Mouse (Mus musculus) ES-E14 (cell line): ENCODE measurements around the gene Gm5414.

ENCODE experiments used
- CHD2 ChIP-seq: IDR thresholded peaks from 2 replicates; pipeline ENCODE4 v1.6.1; 2014; ENCODE audit warnings: mild to moderate bottlenecking, low read depth, low read length, inconsistent platforms
- HCFC1 ChIP-seq: IDR thresholded peaks from 2 replicates; pipeline ENCODE4 v1.6.1; 2012; ENCODE audit warnings: low read length, inconsistent platforms, borderline replicate concordance; ENCODE audit not compliant: insufficient read depth
- MAFK ChIP-seq: IDR thresholded peaks from 2 replicates; pipeline ENCODE4 v1.6.1; 2014; ENCODE audit warnings: mild to moderate bottlenecking, low read depth, low read length, inconsistent platforms; ENCODE audit not compliant: insufficient read depth
- ZC3H11A ChIP-seq: IDR thresholded peaks from 2 replicates; pipeline ENCODE4 v1.6.1; 2012; ENCODE audit warnings: low read depth, mild to moderate bottlenecking, inconsistent platforms, low read length, borderline replicate concordance
- ZNF384 ChIP-seq: IDR thresholded peaks from 2 replicates; pipeline ENCODE4 v1.6.1; 2012; ENCODE audit warnings: low read depth, low read length, inconsistent platforms

DNA sequence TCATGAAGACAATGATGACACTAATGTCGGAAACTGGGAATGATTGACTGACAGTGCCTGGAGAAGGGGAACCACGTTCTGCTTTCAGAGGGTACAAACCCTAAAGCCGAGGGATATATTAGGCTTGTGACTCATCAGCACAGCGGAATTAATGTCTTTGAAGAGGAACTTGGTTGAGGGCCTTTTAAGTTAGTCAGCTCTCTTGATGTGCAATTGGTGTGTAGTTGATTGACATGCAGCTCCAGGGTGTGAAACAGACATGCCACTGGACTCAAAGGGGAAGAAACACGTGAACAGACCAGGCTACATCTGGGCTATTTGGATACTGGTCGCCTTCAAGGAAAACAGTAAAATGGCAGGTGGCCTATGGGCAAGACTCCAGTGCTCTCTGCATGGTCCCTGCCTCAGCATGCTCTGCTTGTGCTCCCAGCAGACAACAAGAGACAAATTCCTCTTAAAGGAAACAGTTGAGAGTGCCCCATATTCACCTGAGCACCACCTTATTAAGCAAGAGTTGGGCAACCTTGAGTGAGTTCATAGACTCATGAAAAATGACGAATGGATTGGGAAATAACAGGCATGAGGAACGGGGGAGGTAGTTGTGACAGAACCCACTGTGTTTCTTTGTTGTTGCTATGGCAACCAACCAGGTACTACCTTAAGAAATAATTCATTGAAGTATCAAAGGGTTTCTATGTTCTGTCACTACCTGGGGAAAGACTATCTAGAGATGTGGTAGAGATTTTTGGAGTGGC is 44.6 kb downstream of the Gm5414 start:
- TF ChIP-seq ZC3H11A (no peak), ZNF384 (no peak), CHD2 (no peak), MAFK (no peak), HCFC1 (no peak)
